Mouse (Mus musculus): ENCODE data around the gene Ppox. TPM values are rescaled to one million over a fixed set of nuclear protein-coding genes. Genes with fewer than 3 reads are reported as not detected.

The Ppox gene
- total RNA-seq (2023) = 10 to 100 TPM; 80.1 to 81.5 TPM

GRCm38 (mm10) chr1:171280916-171281527 is at the start of gene Ppox:
Gene Ppox, minus strand, starts transcription at chr1:171281186.

GRCm38 (mm10) chr1:171328839-171329432 is 48.0 kb upstream of the Ppox start, which contains the start of gene Dedd:
Gene Dedd, plus strand, starts transcription at chr1:171329145.

DNA sequence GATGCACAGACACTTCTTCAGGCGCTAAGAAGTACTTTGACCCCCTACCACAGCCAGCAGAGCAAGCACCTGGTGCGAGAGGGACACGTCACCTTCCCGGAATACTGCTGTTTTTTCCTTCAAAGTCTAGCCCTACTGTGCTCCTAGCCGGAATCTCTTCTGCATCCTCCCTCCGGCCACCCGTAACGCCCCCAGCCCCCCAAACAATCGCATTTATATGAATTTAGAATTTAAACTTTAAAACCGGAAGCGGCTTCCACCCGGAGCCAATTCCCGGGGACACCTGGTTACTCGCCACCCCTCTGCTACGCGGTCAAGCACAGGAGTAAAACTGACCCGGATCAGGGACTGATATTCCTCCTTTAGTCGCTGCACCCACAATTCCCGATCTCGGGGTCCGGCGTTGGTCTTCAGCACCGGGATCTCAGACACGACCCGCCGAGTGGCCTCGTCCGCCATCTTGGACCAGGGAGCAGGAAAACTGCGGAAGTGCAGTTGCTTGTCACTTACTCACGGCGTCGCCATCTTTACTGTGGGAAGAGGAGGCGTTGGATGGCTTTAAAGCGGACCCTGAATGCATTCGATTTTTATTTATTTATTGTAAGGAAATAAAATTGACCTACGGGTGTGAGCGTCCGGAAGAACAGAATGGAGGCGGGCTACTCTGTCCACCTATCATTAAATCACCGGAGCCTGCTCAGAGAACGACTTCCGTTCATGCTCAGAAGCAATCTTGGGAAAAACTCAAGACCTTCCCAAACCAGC is 13.5 kb upstream of the Ppox start, which contains the start of gene Ufc1:
TSS of gene Ufc1 (minus strand) at position 727 of the 765 bp plus-strand sequence.

DNA sequence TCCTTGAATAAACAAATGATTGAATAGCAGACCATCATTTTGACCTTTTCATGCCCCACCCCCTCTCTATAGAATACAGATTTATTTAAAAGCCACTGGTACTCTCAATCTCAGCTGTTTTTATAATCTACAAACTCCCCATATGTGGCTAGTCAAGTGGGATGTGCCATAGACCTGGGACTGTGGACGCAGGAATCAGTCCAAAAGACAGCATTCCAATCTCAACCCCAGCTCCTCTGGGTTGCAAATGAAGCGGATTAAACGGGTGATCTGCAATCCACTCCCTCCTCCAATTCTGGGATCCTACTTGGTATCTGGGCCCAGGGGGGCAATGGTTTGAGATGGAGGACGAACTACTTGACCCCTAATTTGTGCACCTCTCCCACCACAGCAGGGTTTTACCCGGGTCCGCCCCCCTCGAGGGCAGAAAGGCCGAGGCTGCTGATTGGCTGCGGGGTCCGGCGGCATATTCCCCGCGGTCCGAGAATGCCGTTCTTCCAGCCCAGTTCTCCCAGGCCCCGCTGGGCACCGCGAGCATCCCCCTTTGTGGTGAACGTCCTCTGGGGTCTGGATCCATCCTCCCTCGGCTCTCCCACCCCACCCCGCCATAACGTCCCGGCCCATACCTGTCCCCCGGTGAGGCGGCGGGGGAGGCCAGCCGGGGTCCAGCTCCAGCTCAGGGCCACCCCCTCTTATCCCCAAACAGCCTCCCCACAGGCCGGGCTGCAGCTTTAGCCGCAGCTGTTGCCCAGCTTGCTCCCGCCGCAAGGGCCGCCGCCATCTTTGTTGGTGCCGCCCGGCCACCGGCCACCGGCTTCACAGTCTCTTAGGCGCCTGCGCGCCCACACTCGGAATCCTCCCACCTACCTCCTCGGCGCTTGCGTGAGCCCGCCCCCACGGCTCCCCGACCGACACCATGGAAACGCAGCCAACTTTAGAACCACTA is 6.4 kb upstream of the Ppox start, which contains the start of gene Usp21:
TSS of gene Usp21 (minus strand) at position 856 of the 946 bp plus-strand sequence.

DNA sequence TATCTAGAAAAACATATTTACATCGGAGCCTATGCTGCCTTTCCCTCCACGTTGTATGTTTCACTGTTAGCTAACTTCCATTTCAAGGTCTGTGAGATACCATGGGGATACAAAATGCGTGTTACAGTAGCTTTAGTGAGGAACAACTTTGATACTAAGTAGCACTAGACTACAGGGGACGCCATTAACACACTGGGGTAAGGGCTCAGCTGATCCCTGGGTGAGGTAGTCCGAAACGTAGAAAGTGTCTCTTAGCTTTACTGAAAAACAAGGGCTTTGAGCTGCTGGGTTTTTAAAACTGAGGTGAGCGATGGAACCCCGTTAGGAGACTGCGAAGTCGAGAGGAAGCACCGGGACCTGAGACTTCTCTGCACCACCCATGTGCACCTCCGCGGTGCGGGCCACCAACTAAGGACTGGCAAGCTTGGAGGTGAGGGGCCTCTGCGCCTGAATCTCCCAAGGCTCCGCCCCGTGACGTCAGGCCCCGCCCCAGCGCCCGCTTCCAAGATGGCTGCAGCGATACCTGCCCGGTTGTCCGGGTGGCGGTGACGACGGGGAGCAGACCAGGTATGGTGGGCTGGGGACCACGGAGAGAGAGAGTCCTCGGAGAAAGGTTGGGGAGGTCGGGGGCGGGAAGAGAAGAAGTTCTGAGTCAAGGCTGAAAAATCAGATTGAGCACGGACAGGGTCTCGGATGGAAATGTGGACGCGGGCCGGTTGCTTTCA is 11.0 kb downstream of the Ppox start, which contains the start of gene B4galt3:
TSS of gene B4galt3 (plus strand) at position 481 of the 725 bp plus-strand sequence.

DNA sequence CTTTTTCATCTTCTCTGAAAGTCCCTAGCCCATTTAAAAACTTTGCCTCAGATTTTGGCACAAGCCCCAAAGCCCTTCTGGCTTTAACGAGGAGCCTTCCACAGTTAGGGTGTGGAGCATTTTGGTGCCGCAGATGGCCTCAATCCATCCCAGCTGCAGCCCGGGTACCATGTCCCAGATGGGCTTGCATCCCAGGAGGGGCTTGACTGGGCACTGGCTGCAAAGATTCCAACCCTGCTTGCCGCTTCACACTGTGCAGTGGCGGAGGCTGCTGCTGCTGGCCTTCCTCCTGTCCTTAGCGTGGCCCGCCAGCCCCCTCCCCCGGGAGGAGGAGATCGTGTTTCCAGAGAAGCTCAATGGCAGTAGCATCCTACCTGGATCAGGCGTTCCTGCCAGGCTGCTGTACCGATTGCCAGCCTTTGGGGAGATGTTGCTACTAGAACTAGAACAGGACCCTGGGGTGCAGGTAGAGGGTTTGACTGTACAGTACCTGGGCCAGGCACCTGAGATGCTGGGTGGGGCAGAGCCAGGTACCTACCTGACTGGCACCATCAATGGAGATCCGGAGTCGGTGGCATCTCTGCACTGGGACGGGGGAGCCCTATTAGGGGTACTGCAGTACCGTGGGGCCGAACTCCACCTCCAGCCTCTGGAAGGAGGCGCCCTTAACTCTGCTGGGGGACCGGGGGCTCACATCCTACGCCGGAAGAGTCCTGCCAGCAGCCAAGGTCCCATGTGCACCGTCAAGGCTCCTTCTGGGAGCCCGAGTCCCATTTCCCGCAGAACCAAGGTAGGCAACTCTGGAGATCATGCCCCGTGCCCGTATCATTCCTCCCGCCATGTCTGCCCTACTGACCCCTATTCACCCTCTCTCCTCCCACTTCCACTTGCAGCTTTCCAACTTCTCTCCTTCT is 30.0 kb downstream of the Ppox start, which contains the start of gene Ndufs2:
TSS of gene Ndufs2 (minus strand) at position 709 of the 914 bp plus-strand sequence.

GRCm38 (mm10) chr1:171249913-171250600 is 30.9 kb downstream of the Ppox start, which contains the start of gene Adamts4:
Gene Adamts4, plus strand, starts transcription at chr1:171250421.

GRCm38 (mm10) chr1:171234126-171234525 is 46.9 kb downstream of the Ppox start, which contains the start of gene Fcer1g:
Gene Fcer1g, minus strand, starts transcription at chr1:171234365.

Other genes with a start within 250 kb of the Ppox start
- 100 to 1,000 TPM; 397 to 420 TPM for gene Fcgr3, start 216.3 kb downstream of the Ppox start, total RNA-seq (2023)
- gene Cfap126, start 167.3 kb downstream of the Ppox start, total RNA-seq (2023) = under 1 TPM in 1 of 2 experiments, not detected in 1; 0.48 TPM
- 10 to 100 TPM; 90.5 to 99.9 TPM for gene Sdhc, start 130.6 kb downstream of the Ppox start, total RNA-seq (2023)
- not detected for gene Mpz, start 130.5 kb downstream of the Ppox start, total RNA-seq (2023)
- gene Pcp4l1, start 84.9 kb downstream of the Ppox start, total RNA-seq (2023) = 1 to 10 TPM in 1 of 2 experiments, under 1 TPM in 1; 0.44 to 1.1 TPM
- not detected for gene Nr1i3, start 67.2 kb downstream of the Ppox start, total RNA-seq (2023)
- gene Tomm40l, start 58.7 kb downstream of the Ppox start, total RNA-seq (2023) = 10 to 100 TPM; 12.6 to 13.3 TPM
- not detected for gene Apoa2, start 56.1 kb downstream of the Ppox start, total RNA-seq (2023)
- gene Fcer1g, start 46.8 kb downstream of the Ppox start, total RNA-seq (2023) = 1,000 to 10,000 TPM in 1 of 2 experiments, 100 to 1,000 TPM in 1; 983 to 1,080 TPM
- not detected for gene Adamts4, start 30.8 kb downstream of the Ppox start, total RNA-seq (2023)
- 100 to 1,000 TPM in 1 of 2 experiments, 10 to 100 TPM in 1; 98.7 to 109 TPM for gene Ndufs2, start 29.8 kb downstream of the Ppox start, total RNA-seq (2023)
- 100 to 1,000 TPM; 117 to 119 TPM for gene B4galt3, start 10.9 kb downstream of the Ppox start, total RNA-seq (2023)
- 10 to 100 TPM; 31.7 to 36.2 TPM for gene Usp21, start 6.8 kb upstream of the Ppox start, total RNA-seq (2023)
- gene Ufc1, start 13.8 kb upstream of the Ppox start, total RNA-seq (2023) = 10 to 100 TPM; 46.1 to 47.0 TPM
- 10 to 100 TPM; 27.2 to 28.6 TPM for gene Dedd, start 48.0 kb upstream of the Ppox start, total RNA-seq (2023)
- gene Nit1, start 64.5 kb upstream of the Ppox start, total RNA-seq (2023) = 10 to 100 TPM; 16.6 to 23.2 TPM
- gene Pfdn2, start 64.5 kb upstream of the Ppox start, total RNA-seq (2023) = 10 to 100 TPM; 30.1 to 30.6 TPM
- gene Klhdc9, start 79.6 kb upstream of the Ppox start, total RNA-seq (2023) = not detected
- gene Nectin4, start 88.9 kb upstream of the Ppox start, total RNA-seq (2023) = 1 to 10 TPM; 1.1 to 1.5 TPM
- gene Arhgap30, start 107.8 kb upstream of the Ppox start, total RNA-seq (2023) = 100 to 1,000 TPM; 193 to 235 TPM
- gene Usf1, start 130.1 kb upstream of the Ppox start, total RNA-seq (2023) = 10 to 100 TPM; 77.5 to 86.2 TPM
- gene Tstd1, start 137.7 kb upstream of the Ppox start, total RNA-seq (2023) = 1 to 10 TPM; 4.2 to 10.0 TPM
- 1 to 10 TPM in 1 of 2 experiments, under 1 TPM in 1; 0.18 to 1.3 TPM for gene F11r, start 156.3 kb upstream of the Ppox start, total RNA-seq (2023)
- 1 to 10 TPM; 3.3 to 5.0 TPM for gene Alyref2, start 222.3 kb upstream of the Ppox start, total RNA-seq (2023)

Data from neutrophil, adult 83 days (primary cell).